Mouse (Mus musculus) heart, adult 9 months (tissue): ENCODE results near the gene Smyd3.

Experiments used
- DNase-seq, 2 experiments: peaks; one replicate each; pipeline ENCODE4 v3.0.0; 2022; ENCODE audit warnings: low spot score in 2 of 2

Gene Smyd3

DNA sequence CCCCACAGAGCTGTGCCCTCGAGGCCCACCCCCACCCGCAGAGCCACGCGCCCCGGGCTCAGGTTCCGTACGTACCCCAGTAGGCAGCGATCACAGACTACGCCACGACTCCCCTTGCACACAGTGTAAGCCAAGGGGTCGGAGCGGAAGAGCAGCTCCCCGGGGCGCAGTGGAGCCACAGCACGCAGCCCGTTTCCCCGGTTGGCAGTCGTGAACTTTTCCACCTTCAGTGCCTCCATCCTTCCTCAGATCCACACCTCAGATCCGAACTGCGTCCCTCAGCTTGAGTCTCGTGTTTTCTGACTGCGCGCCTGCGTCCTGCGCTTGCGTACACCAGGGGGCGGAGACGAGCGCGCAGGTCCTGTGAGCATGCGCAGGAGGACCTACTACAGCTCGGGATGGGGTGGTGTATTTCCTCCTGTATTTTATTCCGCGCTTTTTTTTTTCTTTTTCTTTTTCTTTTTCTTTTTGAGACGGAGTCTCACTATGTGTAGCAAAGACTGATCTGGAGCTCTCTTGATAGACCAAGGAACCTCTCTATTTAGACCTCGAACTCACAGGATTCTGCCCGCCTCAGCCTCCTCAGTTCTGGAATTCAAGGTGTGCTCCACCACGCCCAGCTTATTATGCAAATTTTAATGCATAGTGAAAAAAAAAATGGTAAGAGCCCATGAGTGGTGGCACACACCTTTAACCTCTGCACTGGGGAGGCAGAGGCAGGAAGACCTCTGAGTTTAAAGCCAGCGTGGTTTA lies at the start of gene Smyd3:
TSS of gene Smyd3 (minus strand) at position 329 of the 753 bp plus-strand sequence.
- DNase-seq: peak; percentile 84 to 85

GRCm38 (mm10) chr1:179567558-179567957 lies 49.7 kb upstream of the Smyd3 start:
- DNase-seq: no peak

DNA sequence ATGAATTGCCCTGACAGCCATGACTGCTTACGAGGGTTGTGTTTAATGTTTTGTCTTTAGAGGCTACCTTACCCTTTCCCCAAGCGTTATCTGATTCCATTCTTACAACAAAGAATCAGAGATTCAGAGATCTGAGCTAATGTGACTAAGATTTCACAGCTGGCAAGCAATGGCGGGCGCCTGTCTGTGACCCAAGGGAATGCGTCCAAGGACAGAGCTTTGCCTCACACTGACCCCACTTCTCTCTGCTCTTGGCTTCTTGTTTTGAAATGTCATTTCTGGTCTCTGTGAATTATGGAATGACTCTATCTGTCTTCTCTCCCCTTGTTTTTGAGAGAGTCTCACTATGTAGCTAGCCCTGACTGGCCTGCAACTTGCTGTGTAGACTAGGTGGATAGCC lies 46.1 kb upstream of the Smyd3 start:
- no peak for DNase-seq

- no peak for DNase-seq
Observed at GRCm38 (mm10) chr1:179563211-179563610, 45.4 kb upstream of the Smyd3 start.

DNA sequence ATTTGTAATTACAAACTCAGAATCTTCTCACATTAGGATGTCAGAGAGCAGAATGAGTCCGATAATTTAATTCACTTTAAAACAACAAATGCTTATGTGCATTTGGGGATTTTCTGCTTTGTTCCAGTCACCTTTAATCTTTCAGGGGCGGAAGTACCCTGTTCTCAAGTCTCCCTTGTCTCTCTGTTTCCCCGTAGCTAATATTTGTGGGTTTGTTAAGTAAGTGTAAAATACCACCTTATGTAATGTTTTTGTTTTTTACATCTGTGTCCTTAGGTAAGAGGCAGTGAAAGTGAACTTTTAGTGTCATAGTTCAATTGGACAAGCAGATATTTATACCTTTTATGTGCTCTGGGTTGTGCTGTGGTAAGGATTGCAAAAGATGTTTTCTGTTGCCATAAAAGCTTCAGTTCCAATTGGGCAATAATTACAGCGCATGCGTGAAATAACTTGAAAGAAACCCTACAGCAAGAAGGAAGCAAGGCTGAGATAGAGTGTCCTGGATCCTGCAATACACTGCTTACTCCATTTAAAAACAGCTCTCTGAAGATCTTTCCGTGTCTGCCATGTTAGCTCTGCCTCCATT lies 43.1 kb upstream of the Smyd3 start:
- no peak for DNase-seq

- peak; percentile 58 to 65 for DNase-seq
Observed at GRCm38 (mm10) chr1:179559446-179560194, 41.8 kb upstream of the Smyd3 start.

GRCm38 (mm10) chr1:179556921-179557320 lies 39.1 kb upstream of the Smyd3 start:
- no peak for DNase-seq

DNA sequence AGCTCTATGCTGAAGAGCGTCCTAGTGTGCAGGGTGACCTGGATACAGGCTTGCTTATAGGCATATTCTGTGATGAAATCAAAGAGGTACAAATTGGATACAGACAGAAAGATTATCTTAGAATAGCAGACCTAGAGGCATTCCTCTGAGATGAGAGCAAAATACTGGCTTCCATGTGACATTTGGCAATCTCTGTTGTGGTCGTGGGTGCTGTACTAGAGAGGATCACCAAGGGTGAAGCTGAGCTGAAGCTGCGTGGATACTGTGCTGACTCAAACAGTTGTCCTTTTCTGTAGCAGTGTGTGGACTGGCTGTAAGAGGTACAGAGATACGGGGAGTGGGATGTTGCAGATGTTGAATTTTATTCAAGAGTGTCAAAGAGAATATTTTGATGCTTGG lies 36.1 kb upstream of the Smyd3 start:
- DNase-seq: no peak

DNA sequence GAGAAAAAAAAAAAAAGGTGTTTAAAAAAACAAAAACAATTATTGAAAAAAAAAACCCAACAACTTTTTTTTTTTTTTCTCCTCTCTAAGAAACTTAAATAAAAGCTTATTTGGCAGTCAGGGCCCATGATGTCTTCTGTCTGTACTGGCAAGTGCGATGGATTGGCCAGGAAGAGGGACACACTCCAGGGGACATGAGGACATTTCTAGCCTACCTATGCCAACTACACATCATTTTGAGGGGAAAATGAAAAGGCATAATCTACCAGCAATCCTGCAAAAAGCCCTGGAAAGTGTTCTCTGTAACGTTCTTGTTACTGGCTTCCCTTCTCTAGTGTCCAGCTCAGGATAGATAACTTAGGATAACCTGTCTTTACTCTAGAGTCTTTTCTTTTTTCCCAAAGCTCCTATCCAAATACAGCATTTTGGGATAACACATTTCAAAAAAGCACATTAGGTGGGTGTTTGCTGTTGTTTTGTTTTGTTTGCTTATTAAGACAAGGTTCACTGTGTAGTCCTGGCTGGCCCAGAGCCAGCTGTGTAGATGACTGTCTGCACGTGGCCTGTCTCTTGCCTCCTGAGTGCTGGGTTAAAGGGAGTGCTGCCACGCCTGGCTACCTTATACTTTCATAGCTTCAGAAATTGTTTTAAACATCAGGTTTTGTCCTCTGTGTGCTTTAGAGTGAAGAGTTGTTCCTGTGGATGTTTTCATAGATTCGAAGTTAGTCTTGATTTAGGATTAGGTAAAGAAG lies 35.5 kb upstream of the Smyd3 start:
- DNase-seq: no peak

GRCm38 (mm10) chr1:179552751-179553150 lies 34.9 kb upstream of the Smyd3 start:
- DNase-seq: no peak

DNA sequence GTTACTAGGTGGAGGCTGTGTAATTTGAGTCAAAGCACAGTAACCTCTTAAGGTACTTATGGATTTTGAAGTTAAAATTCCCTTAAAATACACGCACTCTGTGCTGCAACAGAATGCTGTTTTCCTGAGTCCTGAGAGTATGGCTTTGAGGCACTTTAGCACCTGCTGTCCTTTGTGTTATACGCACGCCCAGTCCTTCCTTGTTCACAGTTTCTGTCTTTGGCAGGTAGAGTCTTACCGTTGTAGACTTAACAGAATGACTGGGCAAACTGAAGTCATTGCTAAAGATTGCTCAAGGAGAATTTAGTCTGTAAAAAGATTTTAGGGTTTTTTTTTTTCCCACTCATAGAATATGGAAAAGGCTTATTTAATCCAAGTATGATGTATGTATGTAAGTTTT lies 34.1 kb upstream of the Smyd3 start:
- DNase-seq: no peak

DNA sequence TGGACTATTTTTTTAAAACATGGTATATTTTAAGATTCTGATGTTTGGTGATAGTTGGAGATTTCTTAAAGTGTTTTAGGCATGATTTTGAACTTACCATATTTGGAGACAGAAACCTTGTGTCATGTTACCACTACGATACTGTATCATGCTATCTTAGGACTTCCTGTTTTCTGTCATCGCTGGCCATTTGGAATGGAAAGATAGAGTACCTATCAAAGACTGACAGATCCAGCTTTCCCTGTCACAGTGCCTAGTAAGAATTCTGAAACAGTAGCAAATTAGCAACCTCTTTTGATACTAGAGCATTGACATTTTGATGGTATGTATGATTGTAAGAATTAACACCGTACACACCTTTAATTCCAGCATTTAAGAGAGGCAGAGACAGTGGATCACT lies 33.5 kb upstream of the Smyd3 start:
- DNase-seq: no peak

- no peak for DNase-seq
Observed at GRCm38 (mm10) chr1:179548996-179549752, 31.3 kb upstream of the Smyd3 start.

- DNase-seq: no peak
Observed at GRCm38 (mm10) chr1:179548220-179548619, 30.4 kb upstream of the Smyd3 start.

DNA sequence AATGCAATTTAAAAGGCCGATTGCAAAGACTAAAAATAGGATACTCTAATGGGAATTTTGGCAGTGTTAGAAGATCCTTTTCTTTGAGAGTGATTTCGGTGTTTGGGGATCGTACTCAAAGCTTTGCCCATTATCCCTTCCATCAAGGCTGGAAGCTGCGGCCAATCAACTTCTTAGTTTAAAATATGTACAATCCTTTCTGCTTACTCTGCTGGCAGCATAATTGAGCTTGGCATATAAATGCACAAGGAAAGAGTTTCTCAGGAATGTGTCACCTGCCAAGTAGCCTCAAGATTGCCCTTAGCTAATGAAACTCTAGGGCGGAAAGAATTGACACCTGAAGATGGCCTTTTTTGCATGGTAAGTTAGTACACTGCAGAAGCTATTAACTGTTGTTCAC lies 29.3 kb upstream of the Smyd3 start:
- DNase-seq: no peak

- DNase-seq: no peak
Observed at GRCm38 (mm10) chr1:179546551-179546917, 28.7 kb upstream of the Smyd3 start.

DNA sequence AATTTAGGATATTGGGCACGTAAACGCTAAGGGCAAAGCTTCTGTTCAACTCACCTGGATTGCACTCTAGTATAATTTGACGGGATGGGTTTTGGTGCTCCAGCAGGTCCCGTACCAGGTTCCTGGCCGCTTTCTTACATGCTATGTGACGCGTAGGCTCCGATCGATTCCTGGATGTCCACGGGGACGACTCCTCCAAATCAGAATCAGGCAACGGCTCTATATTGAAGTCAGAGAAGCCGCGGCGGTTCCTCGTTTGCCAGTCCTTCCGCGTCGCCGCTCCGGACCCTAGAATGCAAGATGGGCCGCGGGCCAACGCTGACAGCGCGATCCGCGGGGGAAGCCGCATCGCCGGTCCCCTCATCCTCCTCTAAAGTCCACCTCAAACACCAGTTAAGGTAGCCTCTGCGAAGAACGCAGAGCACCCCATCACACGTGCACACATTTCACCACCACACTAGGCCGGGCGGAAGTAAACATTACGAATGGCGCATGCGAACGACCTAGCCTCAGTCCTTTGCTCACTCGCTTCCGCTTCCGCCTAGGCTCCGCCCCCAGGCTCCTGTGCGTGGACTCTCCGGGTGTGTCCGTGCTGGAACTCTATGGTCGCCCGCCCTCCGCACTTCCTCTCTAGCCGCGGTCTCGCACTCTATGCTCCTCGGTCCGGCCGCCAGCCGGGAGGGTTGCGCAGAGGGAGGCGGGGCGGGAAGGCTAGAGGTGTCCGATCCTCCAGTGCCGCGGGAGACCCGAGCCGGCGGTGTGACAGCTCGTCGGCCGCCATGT lies 28.1 kb upstream of the Smyd3 start, which contains the start of the genes Tfb2m and Cnst:
TSS of gene Tfb2m (minus strand) at position 500 of the 783 bp plus-strand sequence.
TSS of gene Cnst (plus strand) at position 603 of the 783 bp plus-strand sequence.
- peak; percentile 98 to 99 for DNase-seq

DNA sequence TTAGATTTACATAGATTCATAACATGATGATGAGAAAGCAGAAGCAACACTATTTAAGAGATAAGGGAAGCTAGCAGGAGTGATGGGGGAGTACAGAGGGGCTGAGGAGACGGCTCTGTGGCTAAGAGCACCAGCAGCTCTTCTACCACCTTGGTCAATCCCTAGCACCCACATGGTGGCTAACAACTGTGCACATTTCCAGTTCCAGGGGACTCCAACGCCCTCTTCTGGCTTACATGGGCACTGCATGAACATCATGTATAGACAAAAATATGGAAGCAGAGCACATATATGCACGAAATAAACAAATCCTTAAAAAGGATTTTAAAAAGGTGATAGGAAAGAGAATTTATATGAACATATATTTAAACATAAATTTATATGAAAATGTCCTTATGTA lies 23.7 kb upstream of the Smyd3 start:
- no peak for DNase-seq

DNA sequence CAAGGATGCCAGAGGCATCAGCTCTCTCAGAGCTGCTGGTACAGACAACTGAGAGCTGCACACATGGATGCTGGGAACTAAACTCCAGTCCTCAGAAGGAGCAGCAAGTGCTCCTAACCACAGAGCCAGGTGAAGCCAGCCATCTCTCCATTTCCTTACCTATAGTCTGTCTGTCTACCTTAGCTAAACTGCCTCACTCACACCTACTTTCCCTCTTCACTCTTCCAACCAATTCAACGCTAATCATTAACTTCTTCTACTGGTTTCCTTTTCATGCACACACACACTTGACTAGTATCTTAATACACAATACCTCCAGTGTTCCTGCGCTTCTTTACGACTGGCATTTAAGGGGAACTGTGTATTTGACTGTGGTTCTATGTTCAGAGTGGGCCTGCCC lies 22.0 kb upstream of the Smyd3 start:
- no peak for DNase-seq

GRCm38 (mm10) chr1:179539054-179539453 lies 21.2 kb upstream of the Smyd3 start:
- no peak for DNase-seq
